Mouse (Mus musculus) gastrocnemius, postnatal 25 days (tissue): ENCODE data around the gene Gm43738. TPM values are rescaled to one million over a fixed set of nuclear protein-coding genes. Genes with fewer than 3 reads are reported as not detected.

Source experiments
- DNase-seq: peaks from one replicate; pipeline ENCODE4 v3.0.0; 2022
- long read RNA-seq, 2 experiments: library from polyadenylated mRNA; stranded (forward); transcript quantifications; one replicate each; pipeline ENCODE4 v2.0.0; 2021
- total RNA-seq, 2 experiments: library from RNA; stranded (reverse); gene quantifications; 1 replicate in 1 of 2; 2 replicates in 1 of 2; pipeline ENCODE4 v1.2.3; 2021

Gene Gm43738
- total RNA-seq: not detected
- long read RNA-seq, experiment 1, partial matches to known transcripts: 8 of 9 reads
- long read RNA-seq, experiment 1, other reads (novel, unspliced or antisense): 1 of 9 reads
- long read RNA-seq, experiment 2, partial matches to known transcripts: 0 of 1 reads
- long read RNA-seq, experiment 2, other reads (novel, unspliced or antisense): 1 of 1 reads

GRCm38 (mm10) chr3:89100811-89101210 is at the start of gene Gm43738:
Gene Gm43738, minus strand, starts transcription at chr3:89101099.
- no peak for DNase-seq

GRCm38 (mm10) chr3:89148567-89148966 is 47.7 kb upstream of the Gm43738 start:
- DNase-seq: no peak

GRCm38 (mm10) chr3:89147979-89148311 is 47.0 kb upstream of the Gm43738 start:
- no peak for DNase-seq

- no peak for DNase-seq
These were observed 46.4 kb upstream of the Gm43738 start for GRCm38 (mm10) chr3:89147101-89147978.

- no peak for DNase-seq
These were observed 44.7 kb upstream of the Gm43738 start for GRCm38 (mm10) chr3:89145566-89145965.

- no peak for DNase-seq
These were observed 43.9 kb upstream of the Gm43738 start for GRCm38 (mm10) chr3:89144821-89145220.

GRCm38 (mm10) chr3:89136365-89136764 is 35.5 kb upstream of the Gm43738 start:
- no peak for DNase-seq

GRCm38 (mm10) chr3:89135958-89136357 is 35.1 kb upstream of the Gm43738 start, which contains the start of gene Pklr:
Gene Pklr, plus strand, starts transcription at chr3:89136142.
- no peak for DNase-seq

- DNase-seq: no peak
These were observed 32.9 kb upstream of the Gm43738 start for GRCm38 (mm10) chr3:89133752-89134151.

GRCm38 (mm10) chr3:89133063-89133450 is 32.2 kb upstream of the Gm43738 start:
- DNase-seq: no peak

GRCm38 (mm10) chr3:89132285-89133062 is 31.6 kb upstream of the Gm43738 start:
- no peak for DNase-seq

GRCm38 (mm10) chr3:89131816-89132215 is 30.9 kb upstream of the Gm43738 start:
- DNase-seq: no peak

GRCm38 (mm10) chr3:89129908-89130307 is 29.0 kb upstream of the Gm43738 start:
- no peak for DNase-seq

- no peak for DNase-seq
These were observed 25.1 kb upstream of the Gm43738 start for GRCm38 (mm10) chr3:89125981-89126380.

GRCm38 (mm10) chr3:89124241-89124640 is 23.3 kb upstream of the Gm43738 start:
- DNase-seq: no peak

GRCm38 (mm10) chr3:89123313-89123712 is 22.4 kb upstream of the Gm43738 start:
- DNase-seq: peak; percentile 47

GRCm38 (mm10) chr3:89115522-89115921 is 14.6 kb upstream of the Gm43738 start:
- DNase-seq: no peak

GRCm38 (mm10) chr3:89113058-89113457 is 12.2 kb upstream of the Gm43738 start:
- DNase-seq: no peak

- no peak for DNase-seq
These were observed 7.2 kb upstream of the Gm43738 start for GRCm38 (mm10) chr3:89108146-89108545.

GRCm38 (mm10) chr3:89107545-89107944 is 6.6 kb upstream of the Gm43738 start:
- no peak for DNase-seq

- no peak for DNase-seq
These were observed 6.0 kb upstream of the Gm43738 start for GRCm38 (mm10) chr3:89106881-89107280.

- DNase-seq: no peak
These were observed 2.3 kb upstream of the Gm43738 start for GRCm38 (mm10) chr3:89103291-89103595.
